Mouse (Mus musculus) layer of hippocampus, adult 18-20 months (tissue): ENCODE results near the gene Pex11g. TPM values are rescaled to one million over a fixed set of nuclear protein-coding genes. Genes with fewer than 3 reads are reported as not detected.

ENCODE experiments used
- DNase-seq, 2 experiments: peaks; one replicate each; pipeline ENCODE4 v3.0.0; 2022; ENCODE audit warnings: low spot score in 2 of 2
- long read RNA-seq: library from polyadenylated mRNA; stranded (forward); transcript quantifications from one replicate; pipeline ENCODE4 v2.0.0, GENCODE M21; 2021
- total RNA-seq, 2 experiments: library from RNA; stranded (reverse); gene quantifications; 2 replicates each; pipeline ENCODE4 v1.2.3; 2021

Gene Pex11g
- 1 to 10 TPM in 1 of 2 experiments, under 1 TPM in 1; 0.97 to 1.7 TPM for total RNA-seq
- long read RNA-seq, partial matches to known transcripts, result 2 of 4 reads
- long read RNA-seq, other reads (novel, unspliced or antisense), result 0 of 4 reads

DNA sequence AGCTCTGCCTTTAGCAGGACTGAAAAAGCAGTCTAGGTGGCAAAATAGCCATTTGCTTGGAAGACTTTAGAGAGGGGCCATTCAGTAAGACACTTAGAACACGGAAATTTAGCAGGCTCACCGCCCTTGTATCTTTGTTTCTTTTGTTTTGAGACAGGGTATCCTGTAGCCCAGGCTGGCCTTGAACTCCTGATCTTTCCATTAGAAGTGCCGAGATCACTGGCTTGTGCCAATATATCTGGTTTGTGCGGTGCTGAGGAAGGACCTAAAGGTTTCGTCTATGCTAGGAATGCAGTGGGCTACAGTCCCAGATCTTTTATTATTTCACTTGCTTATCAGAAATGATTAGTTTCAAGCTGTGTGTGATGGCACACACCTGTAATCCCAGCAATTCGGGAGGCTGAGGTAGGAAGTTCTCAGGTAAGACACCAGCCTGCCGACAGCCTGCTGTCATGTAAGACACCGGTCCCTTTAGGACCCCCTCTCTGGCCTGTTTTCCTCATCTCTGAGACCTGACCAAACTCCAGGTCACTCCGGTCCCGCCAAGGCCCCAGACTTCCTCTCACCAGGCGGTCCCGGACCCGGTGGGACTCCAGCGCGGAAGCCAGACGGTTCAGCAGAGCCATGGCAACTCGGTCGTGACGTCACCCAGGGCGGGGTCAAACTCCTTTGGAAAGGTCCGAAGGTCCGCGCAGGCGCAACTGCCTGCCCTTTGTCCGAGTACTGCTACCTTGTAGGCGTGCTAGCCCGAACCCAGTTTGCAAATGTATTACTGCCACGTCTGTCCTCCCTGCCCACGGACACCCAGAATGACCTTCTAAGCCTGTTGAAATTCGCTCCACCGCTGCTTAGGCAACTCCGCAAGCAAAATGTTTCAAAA is at the start of gene Pex11g:
Gene Pex11g (minus strand): TSS at position 675 of the 880 bp plus-strand sequence.
- DNase-seq, result peak; percentile 71 to 83

GRCm38 (mm10) chr8:3517117-3517495 is 49.6 kb upstream of the Pex11g start:
- peak in 1 of 2 experiments; percentile 20 for DNase-seq

DNA sequence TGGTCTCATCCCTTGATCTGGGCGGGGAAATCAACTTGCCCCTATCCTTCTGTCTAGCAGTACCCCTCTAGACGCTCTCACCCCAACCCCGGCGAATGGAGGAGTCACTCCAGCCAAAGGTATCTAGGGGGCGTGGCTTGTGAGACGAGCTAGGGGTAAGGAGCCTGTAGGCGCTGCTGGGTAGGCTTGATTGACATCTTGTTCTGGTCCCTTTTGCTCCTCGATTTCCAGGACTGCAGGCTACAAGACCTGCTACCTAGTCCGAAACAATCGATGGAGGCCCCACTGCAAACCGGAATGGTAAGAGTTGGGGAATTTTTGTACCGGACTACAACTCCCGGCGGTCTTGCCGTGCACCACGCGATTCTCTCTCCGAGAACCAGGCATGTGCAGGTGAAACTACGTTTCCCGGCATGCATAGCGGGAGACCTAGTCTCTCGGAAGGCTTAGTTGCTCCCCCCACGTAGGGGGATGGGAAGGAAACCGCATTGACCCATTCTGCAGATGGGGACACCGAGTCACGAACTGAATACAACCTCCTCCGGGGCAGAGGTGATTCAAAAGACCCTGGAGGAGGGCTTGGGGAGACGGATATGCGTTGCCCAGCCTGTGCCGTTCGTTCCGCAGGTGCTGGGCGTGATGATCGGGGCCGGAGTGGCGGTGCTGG is 49.1 kb upstream of the Pex11g start:
- peak; percentile 94 to 98 for DNase-seq

GRCm38 (mm10) chr8:3515771-3516417 is 48.4 kb upstream of the Pex11g start:
- DNase-seq, result peak; percentile 50 to 69

DNA sequence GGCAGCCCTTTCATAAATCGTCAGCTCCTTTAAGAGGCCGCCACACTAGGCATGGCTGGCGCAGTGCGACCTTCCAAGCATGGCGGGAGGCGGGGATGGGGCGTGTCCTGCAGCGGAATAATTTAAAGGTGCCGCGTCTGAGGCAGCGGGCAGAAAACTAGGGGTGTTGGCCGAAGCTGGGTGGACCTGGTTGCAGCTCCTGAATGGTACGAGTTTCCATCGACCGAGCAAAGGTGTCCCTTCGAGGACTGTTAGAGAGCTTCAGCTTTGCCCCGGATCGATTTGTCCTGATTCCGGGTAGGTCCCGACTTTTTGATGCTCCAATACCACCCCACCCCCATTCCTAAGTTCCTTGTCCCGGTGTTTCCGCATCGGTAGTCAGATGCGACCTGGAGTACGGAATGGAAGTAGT is 47.8 kb upstream of the Pex11g start, which contains the start of gene Pnpla6:
Gene Pnpla6 (plus strand): TSS at position 125 of the 412 bp plus-strand sequence.
- DNase-seq, result peak; percentile 84 to 93

DNA sequence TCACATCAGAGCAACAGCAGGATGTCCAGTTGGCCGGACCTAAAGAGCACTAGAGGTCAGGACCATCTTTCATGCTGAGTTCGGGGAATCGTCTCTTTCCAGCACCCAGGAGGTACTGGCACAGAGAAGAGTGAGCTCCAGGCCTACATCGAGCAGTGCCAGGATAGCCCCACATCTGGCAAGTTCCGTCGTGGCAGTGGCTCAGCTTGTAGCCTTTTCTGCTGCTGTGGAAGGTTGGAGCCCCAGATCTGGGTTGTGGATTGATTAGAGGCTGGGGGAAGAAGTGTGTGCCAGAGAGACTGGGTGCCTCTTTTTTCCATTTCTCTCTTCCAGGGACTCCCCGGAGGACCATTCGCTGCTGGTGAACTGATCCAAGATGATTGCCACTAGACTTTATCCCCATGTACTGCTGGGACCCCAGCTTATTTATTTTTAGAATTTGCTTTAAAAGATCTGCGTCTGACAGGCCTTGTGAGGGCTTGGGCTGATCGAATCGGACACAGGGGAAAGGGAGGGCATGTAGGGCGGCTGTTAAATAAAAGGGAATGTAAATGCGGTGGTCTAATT is 47.3 kb upstream of the Pex11g start:
- no peak for DNase-seq

DNA sequence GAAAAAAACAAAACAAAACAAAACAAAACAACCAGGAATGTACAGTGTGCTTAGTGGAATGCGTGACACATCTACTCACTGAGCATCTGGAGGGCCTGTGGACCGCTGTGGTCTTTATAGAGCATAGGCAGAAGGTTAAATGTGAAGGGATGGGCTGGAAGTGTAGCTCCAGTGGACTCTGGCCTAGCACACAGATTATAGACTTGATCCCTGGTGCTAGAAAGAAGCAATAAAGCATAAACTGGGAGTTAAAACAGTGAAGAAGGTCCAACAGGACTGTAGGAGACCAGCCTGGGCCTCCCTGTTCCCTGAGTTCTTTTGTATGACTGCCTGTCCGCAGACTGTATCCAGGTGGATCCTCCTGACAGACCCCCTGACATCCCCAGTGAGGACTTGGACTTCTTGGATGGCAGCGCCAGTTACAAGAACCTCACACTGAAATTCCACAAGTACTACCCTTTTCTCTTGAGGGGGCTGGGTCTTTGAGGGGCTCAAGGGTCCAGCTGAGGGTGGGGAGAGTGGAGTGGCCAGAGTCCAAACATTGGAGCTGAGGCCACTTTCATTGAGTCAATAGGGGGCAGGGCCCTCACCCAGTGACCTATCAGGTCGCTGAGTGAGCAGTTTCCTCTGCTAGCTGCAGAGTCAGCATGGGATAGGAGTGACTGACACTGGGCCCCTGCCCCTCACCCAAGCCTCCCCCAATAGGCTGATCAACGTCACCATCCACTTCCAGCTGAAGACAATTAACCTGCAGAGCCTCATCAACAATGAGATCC is 40.7 kb upstream of the Pex11g start:
- DNase-seq, result no peak

DNA sequence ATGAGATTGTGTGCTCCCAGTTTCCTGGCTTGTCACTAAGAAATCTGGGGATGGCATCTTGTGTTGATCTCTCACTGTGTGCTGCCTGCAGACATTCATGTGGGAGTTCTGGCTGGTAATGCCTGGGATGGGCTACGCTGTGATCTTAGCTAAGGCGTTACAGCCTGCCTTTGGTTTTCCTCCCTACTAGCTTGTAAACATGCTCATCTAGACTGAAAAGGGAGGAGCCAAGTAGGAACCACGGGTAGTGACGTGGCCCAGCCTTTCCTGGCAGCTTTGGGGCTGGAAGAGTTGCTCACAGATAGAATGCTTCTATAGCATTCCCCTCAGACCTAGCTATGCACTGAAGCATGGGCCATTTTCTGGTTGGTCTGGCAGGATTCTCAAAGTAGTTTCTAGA is 34.7 kb upstream of the Pex11g start:
- DNase-seq, result peak; percentile 50 to 62

DNA sequence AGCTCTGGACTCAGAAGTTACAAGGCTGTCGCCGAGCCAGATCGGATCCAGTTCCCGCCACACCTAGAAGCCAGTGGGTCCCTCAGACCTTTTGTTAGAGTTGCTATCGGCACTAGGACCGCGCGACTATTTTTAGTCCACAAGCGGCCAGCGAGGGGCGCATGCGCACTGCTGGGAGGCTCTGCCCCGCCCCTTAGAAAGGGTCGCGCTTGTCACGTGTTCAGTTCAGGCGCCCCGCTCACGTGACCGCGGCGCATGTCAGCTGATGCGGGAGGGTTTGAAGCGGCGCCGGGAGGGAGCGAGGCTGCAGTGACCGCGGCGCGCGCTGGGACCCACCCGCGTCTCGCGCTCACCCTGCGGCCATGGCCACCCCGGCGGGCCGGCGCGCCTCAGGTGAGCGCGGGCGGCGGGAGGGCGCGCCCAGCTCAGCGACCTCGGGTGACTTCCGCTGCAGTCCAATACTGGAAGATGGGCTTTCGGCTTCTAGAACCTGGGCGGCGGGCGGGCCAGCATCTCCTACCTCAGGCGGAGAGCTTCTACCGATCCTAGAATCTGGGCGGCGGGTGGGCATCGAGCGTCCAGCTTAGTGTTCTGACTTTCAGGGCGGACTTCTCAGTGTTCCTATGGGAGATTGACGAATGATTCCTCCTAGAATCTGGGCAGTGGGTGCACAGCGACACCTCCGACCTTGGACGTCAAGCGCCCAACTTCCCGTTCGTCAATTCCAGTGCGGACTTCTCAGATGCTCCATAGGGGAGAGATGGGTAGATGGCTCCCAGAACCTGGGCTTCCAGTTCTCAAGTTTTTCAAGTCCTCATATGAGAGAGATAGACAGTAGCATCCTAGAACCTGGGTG is 33.0 kb upstream of the Pex11g start, which contains the start of gene Mcoln1:
Gene Mcoln1 (plus strand): TSS at position 223 of the 856 bp plus-strand sequence.
- peak; percentile 97 to 99 for DNase-seq

DNA sequence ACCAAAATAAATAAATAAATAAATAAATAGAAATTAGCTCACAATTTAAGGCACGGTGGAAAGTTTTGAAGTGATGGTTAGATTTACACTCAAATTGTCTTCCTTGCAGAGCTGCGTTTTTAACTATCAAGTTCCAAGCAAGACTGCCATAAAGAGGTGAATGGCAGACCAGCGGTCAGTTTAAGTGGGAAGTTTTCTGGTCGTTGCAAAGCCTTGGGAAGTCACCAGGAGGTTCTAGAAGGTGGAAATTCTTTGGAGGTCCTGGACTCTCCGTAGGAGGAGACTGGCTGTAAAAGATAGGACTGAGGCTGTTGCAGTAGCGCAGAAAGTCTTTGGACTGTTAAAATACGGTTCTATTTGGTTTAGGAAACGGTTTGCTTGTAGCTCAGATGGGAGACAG is 32.3 kb upstream of the Pex11g start:
- DNase-seq, result no peak

DNA sequence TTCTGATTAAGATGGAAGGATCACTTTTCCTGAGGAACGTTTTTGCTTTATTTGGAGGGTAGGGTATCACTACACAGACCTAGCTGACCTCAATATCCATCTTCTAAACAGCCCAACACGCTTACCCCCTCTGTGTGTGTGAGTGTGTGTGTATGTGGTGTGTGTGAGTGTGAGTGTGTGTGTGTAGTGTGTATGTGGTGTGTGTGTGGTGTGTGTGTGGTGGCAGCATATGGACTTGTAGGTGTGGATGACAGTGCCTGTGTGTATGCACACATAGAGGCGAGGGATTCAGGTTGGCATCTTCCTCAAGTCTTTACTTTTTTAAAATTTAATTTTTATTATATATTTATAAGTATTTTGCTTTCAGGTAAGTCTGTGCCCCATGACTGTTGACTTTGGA is 31.1 kb upstream of the Pex11g start:
- no peak for DNase-seq

- no peak for DNase-seq
These were observed 28.9 kb upstream of the Pex11g start for GRCm38 (mm10) chr8:3496428-3496748.

DNA sequence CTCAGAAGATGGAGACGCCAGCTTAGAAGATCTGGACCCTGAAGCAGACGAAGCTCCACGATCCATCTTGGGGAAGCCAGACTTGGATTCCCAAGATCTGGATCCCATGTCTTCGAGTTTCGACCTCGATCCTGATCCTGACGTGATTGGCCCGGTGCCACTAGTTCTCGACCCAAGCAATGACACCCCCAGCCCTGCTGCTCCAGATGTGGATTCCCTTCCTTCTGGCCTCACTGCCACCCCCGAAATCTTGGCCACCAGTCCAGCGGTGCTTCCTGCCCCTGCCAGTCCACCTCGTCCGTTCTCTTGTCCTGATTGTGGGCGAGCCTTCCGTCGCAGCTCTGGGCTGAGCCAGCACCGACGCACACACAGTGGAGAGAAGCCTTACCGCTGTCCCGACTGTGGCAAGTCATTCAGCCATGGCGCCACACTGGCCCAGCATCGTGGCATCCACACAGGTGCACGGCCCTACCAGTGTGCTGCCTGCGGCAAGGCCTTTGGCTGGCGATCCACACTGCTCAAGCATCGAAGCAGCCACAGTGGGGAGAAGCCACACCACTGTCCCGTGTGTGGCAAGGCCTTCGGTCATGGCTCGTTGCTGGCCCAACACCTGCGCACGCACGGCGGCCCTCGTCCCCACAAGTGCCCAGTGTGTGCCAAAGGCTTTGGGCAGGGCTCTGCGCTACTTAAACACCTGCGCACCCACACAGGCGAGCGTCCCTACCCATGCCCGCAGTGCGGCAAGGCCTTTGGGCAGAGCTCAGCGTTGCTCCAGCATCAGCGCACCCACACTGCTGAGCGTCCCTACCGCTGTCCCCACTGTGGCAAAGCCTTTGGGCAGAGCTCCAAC is 28.3 kb upstream of the Pex11g start:
- DNase-seq, result no peak

DNA sequence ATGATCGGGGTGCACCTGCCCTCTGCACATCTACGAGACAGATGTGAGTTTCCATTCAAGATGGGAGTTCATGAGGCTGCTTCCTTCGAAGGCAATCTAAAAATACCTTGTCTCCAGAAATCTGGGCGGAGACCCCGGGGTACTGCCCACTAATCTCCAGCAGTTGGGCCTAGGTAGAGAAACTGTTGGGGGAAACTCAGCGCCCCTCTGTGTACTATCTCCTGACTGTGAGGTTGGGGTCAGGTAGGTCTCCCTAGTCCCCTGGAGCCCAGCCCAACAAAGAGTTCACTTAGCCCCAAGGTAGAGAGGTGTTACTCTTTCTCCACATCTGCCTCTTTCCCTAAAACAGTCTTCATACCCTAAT is 26.3 kb upstream of the Pex11g start:
- DNase-seq, result no peak

DNA sequence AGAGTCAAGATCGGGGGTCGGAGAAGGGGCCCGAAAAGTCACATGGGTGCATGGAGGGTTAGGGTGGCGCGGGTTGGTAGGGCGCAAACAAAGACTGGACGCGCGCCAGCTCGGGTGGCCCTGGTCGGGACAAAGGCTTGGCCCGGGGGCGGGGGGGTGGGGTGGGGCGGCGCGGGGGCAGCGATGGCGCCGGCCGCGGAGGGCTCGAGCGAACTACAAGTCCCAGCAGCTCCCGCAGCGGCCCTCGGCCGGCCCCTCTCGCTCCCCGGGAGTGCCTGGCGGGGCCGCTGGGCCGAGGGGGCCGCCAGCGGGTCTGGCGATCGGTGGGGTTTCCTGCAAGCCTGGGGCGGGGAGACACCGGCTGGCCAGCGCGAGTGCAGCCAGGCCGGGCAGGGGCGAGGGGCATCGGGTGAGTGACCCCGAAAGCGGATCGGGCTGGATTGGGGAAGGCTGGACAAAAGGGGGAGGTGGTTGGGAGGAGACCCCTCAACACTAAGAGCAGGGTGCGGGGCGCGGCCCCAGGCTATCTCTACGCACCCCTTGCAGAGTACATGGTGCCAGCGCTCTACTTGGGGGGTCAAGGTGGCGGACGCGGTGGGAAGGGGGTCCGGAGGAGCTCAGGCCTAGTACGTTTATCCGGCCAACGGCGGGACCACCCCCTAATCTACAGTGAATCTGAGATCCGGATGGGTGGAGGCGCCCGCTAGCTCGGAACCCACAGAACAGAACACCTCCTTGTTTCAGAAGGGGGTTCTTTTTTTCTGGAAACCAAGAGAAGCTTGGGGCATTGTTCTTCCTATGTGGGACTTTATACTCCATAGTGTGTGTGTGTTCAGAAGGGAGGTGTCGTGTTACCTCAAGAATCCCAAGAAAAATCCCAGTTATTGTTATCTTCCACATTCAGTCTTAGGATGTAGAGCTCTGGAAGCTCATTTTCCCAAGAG is 25.7 kb upstream of the Pex11g start, which contains the start of gene Zfp358:
Gene Zfp358 (plus strand): TSS at position 238 of the 944 bp plus-strand sequence.
- DNase-seq, result peak; percentile 28 to 73

- DNase-seq, result no peak
These were observed 17.7 kb upstream of the Pex11g start for GRCm38 (mm10) chr8:3485192-3485591.

DNA sequence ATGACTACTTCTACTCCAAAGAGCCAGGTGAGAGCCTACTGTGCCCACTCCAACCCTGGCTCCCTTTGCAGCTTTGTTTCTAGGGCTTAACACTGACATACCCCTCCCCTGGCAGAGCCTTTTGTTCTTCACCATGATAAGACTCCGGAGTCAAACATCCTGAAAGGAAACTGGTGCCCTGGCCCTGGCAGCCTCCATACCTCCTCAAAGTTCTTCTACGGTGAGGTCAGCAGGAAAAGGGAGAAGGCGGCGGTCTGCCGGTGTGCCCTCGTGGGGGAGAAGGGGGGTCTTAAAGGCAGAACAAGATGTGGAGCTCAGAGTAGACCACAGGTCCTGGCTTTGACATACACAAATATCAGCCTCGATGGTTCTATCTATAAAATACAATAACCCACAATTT is 16.1 kb upstream of the Pex11g start:
- no peak for DNase-seq
